8 mouse cellular contexts compared by ENCODE assay signal in genomic region chr19:46689460-46690372, GRCm38 (mm10). TPM values are rescaled to one million over a fixed set of nuclear protein-coding genes. Genes with fewer than 3 reads are reported as not detected.
DNase-seq lines count a peak whose midpoint lies in the region; ATAC-seq lines count a peak whose summit lies in the region.

Gene Borcs7, plus strand, starts transcription at chr19:46689906.

- ATAC-seq in hindbrain, embryonic 15.5 days (ENCODE audit: low FRiP score, low read depth), result peak; percentile 97

- peak within 1 kb of the TSS; percentile 93 for H3K27ac ChIP-seq in hindbrain, embryonic 15.5 days (replicated peaks)

- H3K9me3 ChIP-seq in hindbrain, embryonic 15.5 days, result no peaks in the 10 kb centered on the region

- H3K4me2 ChIP-seq in hindbrain, embryonic 15.5 days, result peak within 1 kb of the TSS; percentile 61

- H3K9ac ChIP-seq in hindbrain, embryonic 15.5 days, result peak within 1 kb of the TSS; percentile 84

- 2% methylated on average over 44 of the region's 44 CpGs for WGBS in hindbrain, embryonic 15.5 days

- H3K27me3 ChIP-seq in hindbrain, embryonic 15.5 days, result no peaks in the 10 kb centered on the region

- H3K4me3 ChIP-seq in hindbrain, embryonic 15.5 days, result peak within 1 kb of the TSS; percentile 86

- 0 out of 2 replicates have a peak, but pooled peaks cover 2% of the 10 kb centered on the region for H3K36me3 ChIP-seq in hindbrain, embryonic 15.5 days

- peak; percentile 90 for DNase-seq in R1 (ENCODE audit: low read depth, low spot score)
- DNase-seq in cerebellum, postnatal 25 days, result peak; percentile 96 to 98
- DNase-seq in frontal cortex, postnatal 36 days (ENCODE audit: low spot score in 2 of 2), result peak; percentile 94 to 95
- DNase-seq in left cerebral cortex, adult 11 months (ENCODE audit: low spot score), result peak; percentile 80
- peak; percentile 88 to 90 for DNase-seq in lung, postnatal 4 days
- peak; percentile 73 for DNase-seq in retina, postnatal 7 days (ENCODE audit: low read depth, low spot score)
- DNase-seq in urinary bladder, adult 2 months (ENCODE audit: low spot score), result peak; percentile 81

- H3K4me1 ChIP-seq in hindbrain, embryonic 15.5 days (replicated peaks), result peaks cover 10% of the 10 kb centered on the region

RNA-seq across cellular contexts. Expression of gene Borcs7, which starts in this region (rescaled TPM):
- polyA plus RNA-seq in hindbrain, embryonic 15.5 days (2015; fragmentation: Nextera tagmentation; extraction: Ambion mirVana), result 23.2 and 25.6 TPM in 2 replicates
- polyA plus RNA-seq in urinary bladder, adult 2 months (2012; rRNA removed), result 11.8 and 12.8 TPM in 2 replicates

Comparison
In these comparisons a context has a peak if more than half of its experiments do, and no peak if none do; other contexts are left out.
1. Peak in every context shown above with its lines: DNase-seq, ATAC-seq, H3K4me3 ChIP-seq and H3K27ac ChIP-seq.